Mouse (Mus musculus): ENCODE measurements around the gene Fgf11.

Fgf11 gene

DNA sequence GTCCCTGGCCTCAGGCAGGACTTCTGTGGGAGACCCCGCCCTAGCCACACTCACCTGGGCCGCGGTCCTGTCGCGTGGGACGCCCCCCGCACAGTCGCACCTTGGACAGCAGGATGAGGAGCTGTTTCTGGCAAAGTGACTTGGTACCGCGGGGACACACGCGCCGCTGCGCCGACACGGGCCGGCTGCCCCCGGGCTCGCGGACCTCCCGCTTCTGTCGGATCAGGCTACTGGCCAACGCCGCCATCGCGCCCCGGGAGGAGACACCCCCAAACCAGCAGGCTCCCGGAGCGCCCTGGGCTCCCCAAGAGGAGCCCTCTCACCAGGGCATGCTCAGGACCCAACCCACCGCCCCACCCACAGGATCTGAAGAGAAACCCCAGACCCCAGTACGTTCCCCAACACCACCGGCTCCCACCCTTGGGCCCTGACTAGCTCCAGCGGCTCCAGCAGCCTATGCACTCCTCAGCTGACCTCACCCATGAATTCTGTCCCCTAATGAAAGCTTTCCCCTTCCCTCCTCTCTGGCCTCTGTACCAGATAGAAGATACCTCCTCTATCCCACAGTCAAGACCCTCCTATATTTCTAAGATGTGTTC lies at the start of gene Fgf11:
TSS of gene Fgf11 (minus strand) at position 479 of the 599 bp plus-strand sequence.
- DNase-seq (ENCODE audit: low spot score in 2 of 2), result no peak

- no peak for DNase-seq (ENCODE audit: low spot score in 2 of 2)
Measured at GRCm38 (mm10) chr11:69850754-69851153, 49.1 kb upstream of the Fgf11 start.

GRCm38 (mm10) chr11:69849884-69850283 lies 48.2 kb upstream of the Fgf11 start:
- DNase-seq (ENCODE audit: low spot score in 2 of 2), result no peak

- DNase-seq (ENCODE audit: low spot score in 2 of 2), result no peak
Measured at GRCm38 (mm10) chr11:69849128-69849527, 47.5 kb upstream of the Fgf11 start.

- no peak for DNase-seq (ENCODE audit: low spot score in 2 of 2)
Measured at GRCm38 (mm10) chr11:69848021-69848420, 46.4 kb upstream of the Fgf11 start.

DNA sequence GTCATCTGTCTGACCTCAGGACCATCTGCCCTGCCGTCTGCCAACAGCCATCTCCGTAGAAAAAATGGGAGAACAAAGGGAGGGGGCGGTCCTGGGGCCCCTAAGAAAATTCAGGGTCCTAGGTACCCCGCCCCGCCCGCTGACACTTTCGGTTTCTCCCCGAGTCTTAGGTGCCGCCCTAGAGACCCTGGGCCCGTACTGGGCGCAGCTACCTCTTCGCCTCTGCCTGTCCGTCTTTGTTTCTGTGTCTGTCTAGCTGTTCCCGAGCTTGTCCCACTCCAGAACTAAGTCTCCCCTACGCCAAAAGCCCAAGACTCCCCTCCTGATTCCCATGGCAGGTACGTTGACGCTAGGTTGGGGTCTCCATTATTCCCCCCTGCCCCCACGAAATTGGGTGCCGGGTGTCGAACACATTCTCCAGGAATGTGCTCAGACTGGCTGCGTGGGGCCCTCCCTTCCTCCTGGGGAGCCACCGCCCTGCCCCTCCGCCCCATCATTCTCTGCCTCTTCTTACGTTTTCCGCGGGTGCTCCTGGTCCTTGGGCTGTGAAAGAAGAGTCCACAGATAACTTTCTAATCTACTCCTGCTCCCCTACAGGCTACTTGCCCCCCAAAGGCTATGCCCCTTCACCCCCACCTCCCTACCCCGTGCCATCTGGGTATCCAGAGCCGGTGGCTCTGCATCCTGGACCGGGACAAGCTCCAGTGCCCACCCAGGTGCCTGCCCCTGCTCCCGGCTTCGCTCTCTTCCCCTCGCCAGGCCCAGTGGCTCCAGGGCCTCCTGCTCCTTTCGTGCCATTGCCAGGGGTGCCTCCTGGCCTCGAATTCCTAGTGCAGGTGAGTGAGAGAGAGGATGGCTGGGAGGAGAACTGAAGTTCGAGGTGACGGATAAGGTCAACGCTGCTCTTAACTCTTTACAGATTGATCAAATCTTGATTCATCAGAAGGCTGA lies 45.4 kb upstream of the Fgf11 start:
- no peak for DNase-seq (ENCODE audit: low spot score in 2 of 2)

GRCm38 (mm10) chr11:69846198-69846680 lies 44.6 kb upstream of the Fgf11 start, which contains the start of gene Plscr3:
Plscr3 (plus strand) TSS chr11:69846376.
- peak; percentile 83 to 87 for DNase-seq (ENCODE audit: low spot score in 2 of 2)

- no peak for DNase-seq (ENCODE audit: low spot score in 2 of 2)
Measured at GRCm38 (mm10) chr11:69838714-69839104, 37.1 kb upstream of the Fgf11 start.

GRCm38 (mm10) chr11:69837952-69838713 lies 36.5 kb upstream of the Fgf11 start, which contains the start of gene Tmem256:
Tmem256 (plus strand) TSS chr11:69838514.
- DNase-seq (ENCODE audit: low spot score in 2 of 2), result peak; percentile 96 to 97

GRCm38 (mm10) chr11:69837604-69837951 lies 35.9 kb upstream of the Fgf11 start, which contains the start of gene Nlgn2:
Nlgn2 (minus strand) TSS chr11:69837784.
- no peak for DNase-seq (ENCODE audit: low spot score in 2 of 2)

DNA sequence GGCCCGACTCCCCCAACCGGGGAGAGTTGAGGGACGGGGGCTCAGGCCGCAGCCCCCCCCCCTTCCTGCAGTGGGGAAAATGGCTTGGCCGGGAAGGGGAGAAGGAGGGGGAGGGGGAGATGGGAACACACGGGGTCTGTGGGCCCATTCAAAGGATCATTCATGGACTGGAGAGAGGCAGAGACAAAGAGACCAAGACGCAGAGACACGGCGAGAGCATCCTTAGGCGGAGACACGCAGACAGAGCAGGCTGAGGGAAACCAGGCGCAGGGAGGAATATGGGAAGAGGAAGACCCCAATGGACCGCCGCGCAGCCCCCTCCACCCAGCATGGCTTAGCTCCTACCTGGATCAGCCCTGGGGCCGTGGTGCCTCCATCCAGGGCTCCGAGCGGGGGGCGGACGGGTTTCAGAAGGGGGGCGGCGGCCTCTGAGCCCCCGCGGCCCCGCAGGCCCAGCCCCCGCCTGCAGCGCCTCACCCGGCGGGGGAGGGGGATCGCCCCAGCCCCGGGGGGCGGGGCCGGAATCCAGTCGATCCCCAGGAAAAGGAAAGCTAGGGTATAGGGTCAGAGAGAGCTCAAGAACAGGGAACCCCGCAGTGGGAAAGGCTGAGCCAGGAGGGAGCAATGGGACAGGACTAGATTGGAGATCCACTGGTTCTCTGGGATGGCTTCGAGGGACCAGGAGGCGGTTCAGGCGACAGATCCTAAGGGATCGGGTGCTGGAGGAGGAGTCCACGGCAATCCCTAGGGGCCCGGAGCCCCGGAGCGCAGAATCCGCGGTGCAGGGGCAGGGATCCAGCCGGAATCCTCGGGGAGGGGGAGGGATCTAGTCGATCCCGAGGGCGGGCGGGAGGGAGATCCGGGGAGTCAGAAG lies 35.3 kb upstream of the Fgf11 start:
- DNase-seq (ENCODE audit: low spot score in 2 of 2), result peak; percentile 50 to 54

- no peak for DNase-seq (ENCODE audit: low spot score in 2 of 2)
Measured at GRCm38 (mm10) chr11:69835966-69836335, 34.3 kb upstream of the Fgf11 start.

- DNase-seq (ENCODE audit: low spot score in 2 of 2), result no peak
Measured at GRCm38 (mm10) chr11:69835326-69835965, 33.8 kb upstream of the Fgf11 start.

GRCm38 (mm10) chr11:69834001-69834549 lies 32.4 kb upstream of the Fgf11 start:
- DNase-seq (ENCODE audit: low spot score in 2 of 2), result no peak

- DNase-seq (ENCODE audit: low spot score in 2 of 2), result no peak
Measured at GRCm38 (mm10) chr11:69833554-69833953, 31.9 kb upstream of the Fgf11 start.

DNA sequence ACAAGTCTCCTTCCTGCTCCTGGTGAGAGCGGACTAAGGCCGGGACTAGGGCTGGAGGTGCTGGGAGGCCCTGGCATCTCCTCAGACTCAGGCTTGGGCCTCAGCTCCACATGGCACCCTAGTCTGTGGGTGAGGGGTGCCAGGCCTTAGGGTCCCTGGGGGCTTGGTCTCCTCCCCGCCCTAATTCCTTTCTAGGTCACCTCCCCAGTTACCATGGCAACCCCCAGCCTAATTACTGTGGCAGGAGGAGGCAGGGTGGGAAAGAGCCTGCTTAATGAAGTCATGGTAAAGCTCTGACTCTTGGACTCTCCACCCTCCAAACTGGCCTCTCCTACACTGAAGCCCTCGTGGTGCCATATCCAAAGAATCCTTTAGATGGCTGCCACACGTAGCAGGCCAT lies 27.2 kb upstream of the Fgf11 start:
- DNase-seq (ENCODE audit: low spot score in 2 of 2), result no peak

DNA sequence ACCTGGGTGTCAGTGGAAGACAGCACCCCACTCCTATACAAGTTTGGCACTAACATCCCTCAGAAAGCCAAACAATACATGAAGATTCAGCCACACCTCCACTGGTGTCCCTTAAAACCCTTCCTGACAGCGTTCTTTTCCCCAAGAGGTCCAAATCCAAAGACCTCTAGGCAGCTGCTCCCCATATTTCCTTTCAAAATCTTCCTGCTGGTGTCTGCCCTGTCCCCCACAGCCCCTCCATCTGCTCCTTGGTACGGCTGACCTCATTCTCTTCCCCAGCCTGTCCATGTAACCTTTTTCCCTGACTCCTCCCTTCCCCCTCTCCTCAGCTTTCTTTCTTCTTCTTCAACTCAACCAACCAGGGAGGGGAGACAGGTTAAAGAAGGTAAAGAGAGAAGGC lies 21.8 kb upstream of the Fgf11 start:
- no peak for DNase-seq (ENCODE audit: low spot score in 2 of 2)

DNA sequence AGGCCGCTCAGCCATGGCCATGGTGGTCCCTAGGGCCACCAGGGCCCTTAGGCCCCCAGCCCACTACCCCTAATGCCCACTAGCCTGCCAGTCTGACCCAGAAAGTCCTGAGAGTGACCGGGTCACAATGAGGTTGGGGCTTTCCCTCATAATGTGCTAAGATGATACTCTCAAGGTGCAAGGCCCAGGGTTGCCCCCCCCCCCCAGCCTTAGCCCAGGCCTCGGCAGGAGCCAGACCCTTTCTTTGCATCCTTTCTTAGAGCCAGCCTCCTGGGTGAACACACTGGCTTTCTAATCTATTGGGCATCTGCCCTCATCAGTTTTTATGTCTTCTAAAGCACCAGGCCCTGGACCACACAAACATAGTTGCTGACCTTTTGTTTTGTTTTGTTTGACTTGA lies 20.4 kb upstream of the Fgf11 start, which contains the start of gene Spem1:
TSS of gene Spem1 (minus strand) at position 101 of the 400 bp plus-strand sequence.
- no peak for DNase-seq (ENCODE audit: low spot score in 2 of 2)

DNA sequence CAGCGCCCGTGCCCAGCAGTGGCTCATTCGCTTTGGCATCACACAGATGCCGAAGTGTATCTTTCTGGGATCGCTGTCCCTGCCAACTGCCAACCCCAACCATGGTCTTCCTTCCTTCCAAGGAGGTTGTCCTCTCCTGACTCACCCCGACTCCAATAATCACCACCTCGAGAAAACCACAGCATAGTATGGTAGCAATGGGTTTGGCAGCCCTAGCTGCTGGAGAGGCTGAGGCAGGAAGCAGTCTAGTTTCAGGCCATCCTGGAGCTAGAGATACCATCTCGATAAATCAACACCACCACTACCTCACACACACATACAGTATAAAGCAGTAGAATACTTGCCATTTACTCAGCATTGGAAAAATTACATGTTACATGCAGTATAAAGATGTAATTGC lies 17.2 kb upstream of the Fgf11 start:
- DNase-seq (ENCODE audit: low spot score in 2 of 2), result no peak

- no peak for DNase-seq (ENCODE audit: low spot score in 2 of 2)
Measured at GRCm38 (mm10) chr11:69818365-69818764, 16.7 kb upstream of the Fgf11 start, which contains the start of gene Spem2. Spem2 (minus strand) TSS chr11:69818465.
